Mouse (Mus musculus) midbrain, postnatal 0 days (tissue): ENCODE measurements around the gene Triml2. TPM values are rescaled to one million over a fixed set of nuclear protein-coding genes. Genes with fewer than 3 reads are reported as not detected.

Experiments used
- ATAC-seq: fragments of 200-750 bp; cut with Nextera tagmentation; 2 replicates; pipeline ENCODE4 v1.8.0; 2017; ENCODE audit warnings: moderate number of reproducible peaks, mild to moderate bottlenecking, moderate TSS enrichment, moderate library complexity; ENCODE audit not compliant: low FRiP score
- DNase-seq: peaks from one replicate; pipeline ENCODE4 v3.0.0-alpha.2; 2015; ENCODE audit warnings: low spot score
- H3K27ac ChIP-seq: fragments of 300-500 bp; sonication (generic); 2 replicates; pipeline ENCODE4 v1.5.1; 2014; ENCODE audit warnings: low read depth, mild to moderate bottlenecking, low read length, mixed read lengths
- H3K27me3 ChIP-seq: fragments of 300-500 bp; sonication (generic); 2 replicates; pipeline ENCODE4 v1.6.1; 2014; ENCODE audit warnings: low read length, control low read depth, mixed read lengths; ENCODE audit not compliant: insufficient read depth
- H3K36me3 ChIP-seq: fragments of 300-500 bp; sonication (generic); 2 replicates; pipeline ENCODE4 v1.6.1; 2014; ENCODE audit warnings: low read length, control low read depth, mixed read lengths; ENCODE audit not compliant: insufficient read depth
- H3K4me1 ChIP-seq: fragments of 300-500 bp; sonication (generic); 2 replicates; pipeline ENCODE4 v1.6.1; 2014; ENCODE audit warnings: mild to moderate bottlenecking, control low read depth, antibody characterized with exemption, low read length, mixed read lengths; ENCODE audit not compliant: insufficient read depth
- H3K4me2 ChIP-seq: fragments of 300-500 bp; sonication (generic); 2 replicates; pipeline ENCODE4 v1.6.1; 2014; ENCODE audit warnings: low read depth, mild to moderate bottlenecking, low read length, mixed read lengths; ENCODE audit not compliant: poor library complexity, severe bottlenecking
- H3K4me3 ChIP-seq: fragments of 300-500 bp; sonication (generic); 2 replicates; pipeline ENCODE4 v1.5.1; 2014; ENCODE audit warnings: low read depth, mild to moderate bottlenecking, low read length, moderate library complexity
- H3K9ac ChIP-seq: fragments of 300-500 bp; sonication (generic); replicated peaks from 2 replicates; pipeline ENCODE4 v1.6.1; 2014; ENCODE audit warnings: mild to moderate bottlenecking, low read length, moderate library complexity, mixed read lengths; ENCODE audit not compliant: poor library complexity, severe bottlenecking
- H3K9me3 ChIP-seq: fragments of 300-500 bp; sonication (generic); 2 replicates; pipeline ENCODE4 v1.6.1; 2016; ENCODE audit warnings: low read length, control low read depth
- CTCF ChIP-seq: IDR thresholded peaks from 2 replicates; pipeline ENCODE4 v1.5.1; 2016; ENCODE audit warnings: antibody characterized with exemption, mild to moderate bottlenecking
- WGBS: fragments of 180-500 bp; shearing (Covaris S2); extraction: QIAGEN DNeasy Blood & Tissue Kit; methylation state at CpG from one replicate; pipeline ENCODE4 v1.1.7; 2014; 5-methylcytosine and 5-hydroxymethylcytosine counted together
- polyA plus RNA-seq: library from polyadenylated mRNA; unstranded; fragments of >200 nt; fragmentation: Nextera tagmentation; extraction: Ambion mirVana; gene quantifications from 2 replicates; pipeline ENCODE4 v1.2.1, GENCODE M21; 2015
- total RNA-seq: library from RNA; depleted of rRNA; stranded (reverse); fragments of >200 nt; gene quantifications from 2 replicates; pipeline ENCODE4 v1.2.3, GENCODE M21; 2014; rRNA removed

Gene Triml2
- total RNA-seq: not detected in 2 replicates
- 0.11 and 0.12 TPM in 2 replicates for polyA plus RNA-seq

- DNase-seq: no peak
- no peak within 1 kb of the TSS for H3K4me2 ChIP-seq
- H3K27me3 ChIP-seq: no peaks in the 10 kb centered on the region
- H3K9me3 ChIP-seq: no peaks in the 10 kb centered on the region
- ATAC-seq: no peak
- no peaks in the 10 kb centered on the region for H3K36me3 ChIP-seq
- no peak for TF ChIP-seq CTCF
- no peak within 1 kb of the TSS for H3K27ac ChIP-seq
- H3K9ac ChIP-seq: no peak within 1 kb of the TSS
- WGBS: 96% methylated on average over 13 of the region's 13 CpGs
- H3K4me1 ChIP-seq: no peaks in the 10 kb centered on the region
- no peak within 1 kb of the TSS for H3K4me3 ChIP-seq
These were observed at the start of gene Triml2 for GRCm38 (mm10) chr8:43180054-43180690. Gene Triml2 (plus strand): TSS chr8:43180541.

DNA sequence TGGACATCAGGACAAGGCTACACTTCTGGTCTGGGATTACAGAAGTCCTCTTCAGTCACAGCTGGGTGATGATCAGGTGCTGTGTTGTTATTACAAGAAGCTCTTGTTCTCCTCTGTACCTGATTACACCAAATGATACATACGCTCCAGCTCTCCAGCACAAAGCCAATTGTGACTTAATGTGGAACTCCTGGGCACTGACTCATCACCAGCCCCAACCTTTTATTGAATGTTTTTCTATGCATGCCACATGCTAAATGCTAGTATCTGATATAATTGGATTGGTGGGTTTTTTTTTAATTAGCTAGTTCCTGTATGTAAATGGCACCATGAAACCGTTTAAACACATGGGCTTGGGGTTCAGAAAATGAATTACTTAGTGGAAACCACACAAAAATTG lies 39.0 kb upstream of the Triml2 start, which contains the start of gene Triml1:
Triml1 (minus strand) TSS at position 101 of the 400 bp plus-strand sequence.
- no peak for ATAC-seq
- Histone ChIP-seq H3K27me3 (no peaks in the 10 kb centered on the region), H3K27ac (no peak within 1 kb of the TSS), H3K9me3 (no peaks in the 10 kb centered on the region), H3K4me2 (no peak within 1 kb of the TSS), H3K4me3 (no peak within 1 kb of the TSS), H3K36me3 (no peaks in the 10 kb centered on the region), H3K9ac (no peak within 1 kb of the TSS), H3K4me1 (no peaks in the 10 kb centered on the region)
- WGBS: 84% methylated on average over 2 of the region's 2 CpGs
- DNase-seq: no peak
- no peak for TF ChIP-seq CTCF

GRCm38 (mm10) chr8:43149307-43149706 lies 31.0 kb upstream of the Triml2 start:
- Histone ChIP-seq H3K27ac (no peak overlapping the region), H3K4me1 (no peaks in the 10 kb centered on the region), H3K4me3 (no peak overlapping the region), H3K36me3 (no peaks in the 10 kb centered on the region), H3K9me3 (no peaks in the 10 kb centered on the region), H3K27me3 (no peaks in the 10 kb centered on the region), H3K9ac (no peak overlapping the region), H3K4me2 (no peak overlapping the region)
- TF ChIP-seq CTCF: peak; percentile 25; the same call in 1 of the 2 replicates
- WGBS: 93% methylated on average over 9 of the region's 9 CpGs
- no peak for ATAC-seq
- DNase-seq: no peak

DNA sequence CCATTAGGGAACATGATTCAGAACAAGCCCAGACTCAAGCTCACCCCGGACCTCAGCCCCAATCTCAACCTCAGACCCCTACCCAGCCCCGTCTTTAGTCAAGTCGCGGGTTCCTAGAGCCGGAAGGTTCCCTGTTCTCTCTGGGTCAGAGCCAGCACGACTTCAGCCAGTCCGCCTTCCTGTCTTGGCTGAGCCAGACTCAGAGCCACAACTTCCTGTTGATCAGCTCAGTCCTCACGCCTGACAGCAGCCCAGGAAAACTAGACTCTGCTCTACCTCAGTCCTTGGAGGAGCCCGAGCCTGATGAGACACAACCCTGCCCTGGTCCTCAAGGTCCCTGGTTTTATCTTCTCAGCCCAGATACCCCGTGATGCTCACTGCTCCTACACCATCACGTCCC lies 17.1 kb upstream of the Triml2 start:
- ATAC-seq: no peak
- Histone ChIP-seq H3K9ac (no peak overlapping the region), H3K9me3 (no peaks in the 10 kb centered on the region), H3K4me2 (no peak overlapping the region), H3K4me3 (no peak overlapping the region), H3K4me1 (no peaks in the 10 kb centered on the region), H3K36me3 (no peaks in the 10 kb centered on the region), H3K27me3 (no peaks in the 10 kb centered on the region), H3K27ac (no peak overlapping the region)
- DNase-seq: no peak
- TF ChIP-seq CTCF: no peak
- 86% methylated on average over 11 of the region's 11 CpGs for WGBS

GRCm38 (mm10) chr8:43164453-43164852 lies 15.9 kb upstream of the Triml2 start:
- ATAC-seq (no peak), DNase-seq (no peak)
- Histone ChIP-seq H3K4me1 (no peaks in the 10 kb centered on the region), H3K27ac (no peak overlapping the region), H3K36me3 (no peaks in the 10 kb centered on the region), H3K9ac (no peak overlapping the region), H3K4me2 (no peak overlapping the region), H3K4me3 (no peak overlapping the region), H3K9me3 (no peaks in the 10 kb centered on the region), H3K27me3 (no peaks in the 10 kb centered on the region)
- no peak for TF ChIP-seq CTCF
- 92% methylated on average over 3 of the region's 3 CpGs for WGBS

GRCm38 (mm10) chr8:43168083-43168482 lies 12.3 kb upstream of the Triml2 start:
- Histone ChIP-seq H3K27ac (no peak overlapping the region), H3K4me1 (no peaks in the 10 kb centered on the region), H3K36me3 (no peaks in the 10 kb centered on the region), H3K4me3 (no peak overlapping the region), H3K4me2 (no peak overlapping the region), H3K9me3 (no peaks in the 10 kb centered on the region), H3K9ac (no peak overlapping the region), H3K27me3 (no peaks in the 10 kb centered on the region)
- ATAC-seq (no peak), DNase-seq (no peak)
- TF ChIP-seq CTCF: no peak
- 91% methylated on average over 4 of the region's 4 CpGs for WGBS
